8 mouse cellular contexts compared by ENCODE assay signal in the genomic region with DNA sequence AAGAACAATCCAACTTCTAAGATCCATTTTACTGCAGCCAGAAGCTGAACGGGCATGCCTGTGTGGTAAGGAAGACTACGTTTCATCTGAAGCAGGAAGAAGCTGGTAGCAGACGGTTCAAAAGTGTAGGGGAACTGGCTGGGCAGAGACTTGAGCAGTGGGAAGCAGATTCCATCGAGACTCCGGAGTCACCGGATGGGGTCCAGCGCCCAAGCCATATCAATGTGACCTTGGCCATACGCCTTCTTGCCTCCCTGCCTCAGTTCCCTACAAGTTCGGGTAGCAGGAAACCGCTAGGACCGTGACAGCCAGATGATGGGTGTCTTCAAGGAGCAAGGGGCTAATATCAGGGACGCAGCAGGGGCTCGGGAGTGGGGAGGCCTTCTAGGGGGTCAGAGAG. TPM values are rescaled to one million over a fixed set of nuclear protein-coding genes. Genes with fewer than 3 reads are reported as not detected.
A peak's percentile ranks its signal among the peaks of the same experiment; 100 is the strongest.
DNase-seq lines count a peak whose midpoint lies in the region; ATAC-seq and TF ChIP-seq lines count a peak whose summit lies in the region.

No protein-coding gene starts in this region.

- intact Hi-C loops in heart, postnatal 25 days (cut with DNase I), result no loop called here

- peak overlapping the region; percentile 52 to 89 for H3K27ac ChIP-seq in heart, embryonic 14.5 days (replicated peaks in 1 of 2; ENCODE audit: control insufficient read depth in 1 of 2, insufficient read depth in 1 of 2, low read depth in 2 of 2, low read length in 2 of 2)
- no peak overlapping the region for H3K27ac ChIP-seq in embryonic fibroblast, embryonic 13.5 days (ENCODE audit: insufficient read depth, low read length)
- peak overlapping the region; percentile 73; the same call in 1 of the 2 replicates for H3K27ac ChIP-seq in limb, embryonic 13.5 days
- peak overlapping the region; percentile 65 for H3K27ac ChIP-seq in olfactory bulb, adult 2 months (ENCODE audit: insufficient read depth, low read depth, low read length)

- no peak for DNase-seq in heart, postnatal 25 days (ENCODE audit: low spot score)
- DNase-seq in G1E (ENCODE audit: low spot score), result no peak
- no peak for DNase-seq in yolk sac, embryonic 10.5 days (ENCODE audit: low spot score)
- DNase-seq in left cerebral cortex, adult 18-20 months (ENCODE audit: low spot score in 2 of 2), result no peak

- H3K27me3 ChIP-seq in heart, embryonic 14.5 days (ENCODE audit: control insufficient read depth, insufficient read depth, low read length), result no peaks in the 10 kb centered on the region
- peaks cover 21% of the 10 kb centered on the region for H3K27me3 ChIP-seq in G1E (ENCODE audit: insufficient read depth, low read length)
- H3K27me3 ChIP-seq in limb, embryonic 13.5 days, result no peaks in the 10 kb centered on the region

- no peak for ATAC-seq in heart, embryonic 14.5 days (ENCODE audit: insufficient number of reproducible peaks, insufficient read depth, low FRiP score, low read depth)
- ATAC-seq in G1E (ENCODE audit: extremely low read depth, insufficient number of reproducible peaks, low FRiP score, poor library complexity, severe bottlenecking), result no peak
- no peak for ATAC-seq in limb, embryonic 13.5 days (ENCODE audit: low FRiP score, low read depth)

- TF ChIP-seq CTCF in G1E (IDR thresholded peaks at IDR 0.05; ENCODE audit: low read depth, low read length), result no peak
- TF ChIP-seq CTCF in embryonic fibroblast, embryonic 13.5 days (IDR thresholded peaks at IDR 0.05; ENCODE audit: borderline replicate concordance, insufficient read depth, low read length), result no peak
- TF ChIP-seq CTCF in olfactory bulb, adult 2 months (IDR thresholded peaks at IDR 0.05; ENCODE audit: insufficient read depth, low read depth, low read length), result no peak

- H3K9me3 ChIP-seq in heart, embryonic 14.5 days (ENCODE audit: control insufficient read depth, low read length), result peaks cover 5% of the 10 kb centered on the region; the same call in 1 of the 2 replicates
- H3K9me3 ChIP-seq in G1E (replicated peaks), result no peaks in the 10 kb centered on the region
- no peaks in the 10 kb centered on the region for H3K9me3 ChIP-seq in limb, embryonic 13.5 days

- H3K36me3 ChIP-seq in heart, embryonic 14.5 days (ENCODE audit: control insufficient read depth, insufficient read depth, low read length), result peaks cover 33% of the 10 kb centered on the region
- H3K36me3 ChIP-seq in G1E (replicated peaks), result peaks cover 39% of the 10 kb centered on the region
- H3K36me3 ChIP-seq in limb, embryonic 13.5 days, result peaks cover 17% of the 10 kb centered on the region

- TF ChIP-seq POLR2A in embryonic fibroblast, embryonic 13.5 days (IDR thresholded peaks at IDR 0.05; ENCODE audit: low read depth, low read length), result no peak
- TF ChIP-seq POLR2A in olfactory bulb, adult 2 months (IDR thresholded peaks at IDR 0.05; ENCODE audit: insufficient read depth, low read depth, low read length), result no peak

- H3K9ac ChIP-seq in heart, embryonic 14.5 days (ENCODE audit: low read length), result peak overlapping the region; percentile 92
- peak overlapping the region; percentile 86 for H3K9ac ChIP-seq in limb, embryonic 13.5 days

- H3K4me2 ChIP-seq in heart, embryonic 14.5 days (ENCODE audit: low read length), result peak overlapping the region; percentile 80
- H3K4me2 ChIP-seq in limb, embryonic 13.5 days (replicated peaks), result peak overlapping the region; percentile 94

- H3K4me1 ChIP-seq in heart, embryonic 14.5 days (ENCODE audit: control insufficient read depth in 2 of 2, insufficient read depth in 2 of 2, low read length in 2 of 2), result peaks cover 2 to 21% of the 10 kb centered on the region in 2 experiments
- H3K4me1 ChIP-seq in G1E (ENCODE audit: insufficient read depth, low read depth, low read length), result peaks cover 46% of the 10 kb centered on the region
- H3K4me1 ChIP-seq in embryonic fibroblast, embryonic 13.5 days (ENCODE audit: control insufficient read depth, insufficient read depth, low read length), result no peaks in the 10 kb centered on the region
- H3K4me1 ChIP-seq in limb, embryonic 13.5 days, result peaks cover 26% of the 10 kb centered on the region
- peaks cover 3% of the 10 kb centered on the region for H3K4me1 ChIP-seq in olfactory bulb, adult 2 months (ENCODE audit: control insufficient read depth, insufficient read depth, low read length)

- WGBS in heart, embryonic 14.5 days, result under 1% methylated on average over 13 of the region's 13 CpGs
- 2% methylated on average over 13 of the region's 13 CpGs for WGBS in limb, embryonic 13.5 days
- WGBS in olfactory bulb, adult 2 months, result under 1% methylated on average over 13 of the region's 13 CpGs

- peak overlapping the region; percentile 64 to 79 for H3K4me3 ChIP-seq in heart, embryonic 14.5 days (ENCODE audit: control insufficient read depth in 1 of 2, insufficient read depth in 1 of 2, low read depth in 1 of 2, low read length in 2 of 2)
- H3K4me3 ChIP-seq in G1E (ENCODE audit: low read depth, low read length), result peak overlapping the region; percentile 86
- H3K4me3 ChIP-seq in embryonic fibroblast, embryonic 13.5 days (ENCODE audit: insufficient read depth, low read length), result peak overlapping the region; percentile 76
- peak overlapping the region; percentile 73 for H3K4me3 ChIP-seq in limb, embryonic 13.5 days
- peak overlapping the region; percentile 85 for H3K4me3 ChIP-seq in olfactory bulb, adult 2 months (ENCODE audit: insufficient read depth, low read depth, low read length)

RNA-seq across cellular contexts. Expression of a gene that starts 0.7 kb away (rescaled TPM):
- polyA plus RNA-seq in heart, embryonic 14.5 days (2014; fragmentation: Nextera tagmentation; extraction: Ambion mirVana), result 55.9 and 58.5 TPM in 2 replicates
- total RNA-seq in heart, postnatal 25 days (2021), result 10 to 100 TPM; 14.4 to 17.7 TPM
- total RNA-seq in G1E (2014; fragmentation: Nextera tagmentation) (67.5 and 67.7 TPM in 2 replicates), G1E (2017) (60.7 and 67.3 TPM in 2 replicates)
- polyA plus RNA-seq in G1E (2012), result 58.8 and 59.4 TPM in 2 replicates
- polyA plus RNA-seq in embryonic fibroblast, embryonic 13.5 days (2011; ENCODE audit: insufficient read length, low read depth, missing spikeins), result 23.4 and 24.8 TPM in 2 replicates
- 58.0 and 60.1 TPM in 2 replicates for polyA plus RNA-seq in limb, embryonic 13.5 days (2015; fragmentation: Nextera tagmentation; extraction: Ambion mirVana)
- polyA plus RNA-seq in olfactory bulb, adult 2 months (2012; ENCODE audit: insufficient read depth, insufficient read length, low replicate concordance, missing spikeins), result not detected in 2 replicates
- 10 to 100 TPM; 27.7 to 29.8 TPM for total RNA-seq in left cerebral cortex, adult 18-20 months (2021)

RNA-seq across cellular contexts. Expression of a gene that starts 22.9 kb away (rescaled TPM):
- polyA plus RNA-seq in heart, embryonic 14.5 days (2014; fragmentation: Nextera tagmentation; extraction: Ambion mirVana), result 2,457 and 2,575 TPM in 2 replicates
- 100 to 1,000 TPM; 407 to 462 TPM for total RNA-seq in heart, postnatal 25 days (2021)
- total RNA-seq in G1E (2014; fragmentation: Nextera tagmentation) (353 and 374 TPM in 2 replicates), G1E (2017) (934 and 1,064 TPM in 2 replicates)
- 478 and 515 TPM in 2 replicates for polyA plus RNA-seq in G1E (2012)
- polyA plus RNA-seq in embryonic fibroblast, embryonic 13.5 days (2011; ENCODE audit: insufficient read length, low read depth, missing spikeins), result 456 and 560 TPM in 2 replicates
- 734 and 747 TPM in 2 replicates for polyA plus RNA-seq in limb, embryonic 13.5 days (2015; fragmentation: Nextera tagmentation; extraction: Ambion mirVana)
- polyA plus RNA-seq in olfactory bulb, adult 2 months (2012; ENCODE audit: insufficient read depth, insufficient read length, low replicate concordance, missing spikeins), result not detected in 2 replicates
- 1,000 to 10,000 TPM in 1 of 2 experiments, 100 to 1,000 TPM in 1; 906 to 1,040 TPM for total RNA-seq in left cerebral cortex, adult 18-20 months (2021)

RNA-seq across cellular contexts. Expression of a gene that starts 26.8 kb away (rescaled TPM):
- 6.1 and 10.7 TPM in 2 replicates for polyA plus RNA-seq in heart, embryonic 14.5 days (2014; fragmentation: Nextera tagmentation; extraction: Ambion mirVana)
- 1 to 10 TPM; 6.9 to 7.5 TPM for total RNA-seq in heart, postnatal 25 days (2021)
- total RNA-seq in G1E (2014; fragmentation: Nextera tagmentation) (20.9 and 22.2 TPM in 2 replicates), G1E (2017) (20.8 and 22.5 TPM in 2 replicates)
- polyA plus RNA-seq in G1E (2012), result 62.2 and 74.4 TPM in 2 replicates
- 10.3 and 11.6 TPM in 2 replicates for polyA plus RNA-seq in embryonic fibroblast, embryonic 13.5 days (2011; ENCODE audit: insufficient read length, low read depth, missing spikeins)
- polyA plus RNA-seq in limb, embryonic 13.5 days (2015; fragmentation: Nextera tagmentation; extraction: Ambion mirVana), result 24.9 and 25.0 TPM in 2 replicates
- not detected in 2 replicates for polyA plus RNA-seq in olfactory bulb, adult 2 months (2012; ENCODE audit: insufficient read depth, insufficient read length, low replicate concordance, missing spikeins)
- 10 to 100 TPM; 17.6 to 17.7 TPM for total RNA-seq in left cerebral cortex, adult 18-20 months (2021)

RNA-seq across cellular contexts. Expression of a gene that starts 34.2 kb away (rescaled TPM):
- polyA plus RNA-seq in heart, embryonic 14.5 days (2014; fragmentation: Nextera tagmentation; extraction: Ambion mirVana), result 151 and 153 TPM in 2 replicates
- total RNA-seq in heart, postnatal 25 days (2021), result 10 to 100 TPM; 74.7 to 82.3 TPM
- 46.4 and 50.2 TPM in 2 replicates for total RNA-seq in G1E (2014; fragmentation: Nextera tagmentation)
- 88.2 and 91.4 TPM in 2 replicates for total RNA-seq in G1E (2017)
- polyA plus RNA-seq in G1E (2012), result 153 and 175 TPM in 2 replicates
- polyA plus RNA-seq in embryonic fibroblast, embryonic 13.5 days (2011; ENCODE audit: insufficient read length, low read depth, missing spikeins), result 116 and 134 TPM in 2 replicates
- 226 and 229 TPM in 2 replicates for polyA plus RNA-seq in limb, embryonic 13.5 days (2015; fragmentation: Nextera tagmentation; extraction: Ambion mirVana)
- polyA plus RNA-seq in olfactory bulb, adult 2 months (2012; ENCODE audit: insufficient read depth, insufficient read length, low replicate concordance, missing spikeins), result not detected in 2 replicates
- 100 to 1,000 TPM; 274 to 284 TPM for total RNA-seq in left cerebral cortex, adult 18-20 months (2021)
